Mouse (Mus musculus) brown adipose tissue, adult 24 weeks (tissue): ENCODE measurements around the gene Grip1. TPM values are rescaled to one million over a fixed set of nuclear protein-coding genes. Genes with fewer than 3 reads are reported as not detected.

Experiments
- H3K27ac ChIP-seq: fragments of 200-500 bp; replicated peaks from 2 replicates; pipeline ENCODE4 v1.5.1; 2012; ENCODE audit warnings: low read depth, mild to moderate bottlenecking, low read length
- H3K4me1 ChIP-seq: fragments of 200-500 bp; 2 replicates; pipeline ENCODE4 v1.6.1; 2012; ENCODE audit warnings: low read length, mixed read lengths; ENCODE audit not compliant: control insufficient read depth, insufficient read depth, insufficient read length
- H3K4me3 ChIP-seq: fragments of 200-500 bp; 2 replicates; pipeline ENCODE4 v1.5.1; 2012; ENCODE audit warnings: low read depth, mild to moderate bottlenecking, low read length, moderate library complexity; ENCODE audit not compliant: insufficient read depth
- polyA plus RNA-seq: library from polyadenylated mRNA; stranded (reverse); fragments of >200 nt; gene quantifications from 2 replicates; pipeline ENCODE4 v1.2.4, GENCODE M21; 2012; ENCODE audit not compliant: missing spikeins, insufficient read depth, insufficient read length

Grip1 gene
- polyA plus RNA-seq, 1 experiment, result not detected

- Histone ChIP-seq H3K27ac (no peak overlapping the region), H3K4me3 (no peak overlapping the region), H3K4me1 (no peaks in the 10 kb centered on the region)
These were observed 308.1 kb downstream of the Grip1 start for GRCm38 (mm10) chr10:119761451-119762367.

- no peaks in the 10 kb centered on the region for H3K4me1 ChIP-seq
- no peak overlapping the region for H3K27ac ChIP-seq
- H3K4me3 ChIP-seq, result no peak overlapping the region
These were observed 325.2 kb downstream of the Grip1 start for GRCm38 (mm10) chr10:119778871-119779270.

- Histone ChIP-seq H3K4me1 (no peaks in the 10 kb centered on the region), H3K4me3 (no peak overlapping the region), H3K27ac (no peak overlapping the region)
These were observed 326.0 kb downstream of the Grip1 start for GRCm38 (mm10) chr10:119779657-119780056.

GRCm38 (mm10) chr10:119790507-119790906, 336.9 kb downstream of the Grip1 start:
- H3K27ac ChIP-seq, result no peak overlapping the region
- H3K4me3 ChIP-seq, result no peak overlapping the region
- no peaks in the 10 kb centered on the region for H3K4me1 ChIP-seq

GRCm38 (mm10) chr10:119802421-119802820, 348.8 kb downstream of the Grip1 start:
- Histone ChIP-seq H3K4me3 (no peak overlapping the region), H3K27ac (no peak overlapping the region), H3K4me1 (no peaks in the 10 kb centered on the region)

GRCm38 (mm10) chr10:119803633-119804422, 350.2 kb downstream of the Grip1 start:
- H3K4me3 ChIP-seq, result no peak overlapping the region
- no peaks in the 10 kb centered on the region for H3K4me1 ChIP-seq

GRCm38 (mm10) chr10:119804423-119804814, 350.8 kb downstream of the Grip1 start:
- Histone ChIP-seq H3K4me1 (no peaks in the 10 kb centered on the region), H3K4me3 (no peak overlapping the region), H3K27ac (no peak overlapping the region)

More at GRCm38 (mm10) chr10:119803633-119804422, 350.2 kb downstream of the Grip1 start:
- no peak overlapping the region for H3K27ac ChIP-seq

GRCm38 (mm10) chr10:119805082-119805481, 351.5 kb downstream of the Grip1 start:
- Histone ChIP-seq H3K4me1 (no peaks in the 10 kb centered on the region), H3K27ac (no peak overlapping the region)

GRCm38 (mm10) chr10:119806151-119806550, 352.5 kb downstream of the Grip1 start:
- Histone ChIP-seq H3K4me1 (no peaks in the 10 kb centered on the region), H3K4me3 (no peak overlapping the region), H3K27ac (no peak overlapping the region)

More at GRCm38 (mm10) chr10:119805082-119805481, 351.5 kb downstream of the Grip1 start:
- no peak overlapping the region for H3K4me3 ChIP-seq

GRCm38 (mm10) chr10:119808384-119808783, 354.8 kb downstream of the Grip1 start:
- Histone ChIP-seq H3K4me3 (no peak overlapping the region), H3K4me1 (no peaks in the 10 kb centered on the region), H3K27ac (no peak overlapping the region)

GRCm38 (mm10) chr10:119814087-119814486, 360.5 kb downstream of the Grip1 start:
- Histone ChIP-seq H3K4me1 (no peaks in the 10 kb centered on the region), H3K27ac (no peak overlapping the region), H3K4me3 (no peak overlapping the region)

GRCm38 (mm10) chr10:119816001-119816400, 362.4 kb downstream of the Grip1 start:
- Histone ChIP-seq H3K4me1 (no peaks in the 10 kb centered on the region), H3K27ac (no peak overlapping the region), H3K4me3 (no peak overlapping the region)

GRCm38 (mm10) chr10:119818381-119818780, 364.8 kb downstream of the Grip1 start:
- Histone ChIP-seq H3K4me3 (no peak overlapping the region), H3K27ac (no peak overlapping the region), H3K4me1 (no peaks in the 10 kb centered on the region)

- no peak overlapping the region for H3K27ac ChIP-seq
- peak overlapping the region; percentile 41 for H3K4me3 ChIP-seq
- no peaks in the 10 kb centered on the region for H3K4me1 ChIP-seq
These were observed 365.6 kb downstream of the Grip1 start for GRCm38 (mm10) chr10:119819102-119819681.

- peak overlapping the region; percentile 41 for H3K4me3 ChIP-seq
- H3K27ac ChIP-seq, result no peak overlapping the region
- no peaks in the 10 kb centered on the region for H3K4me1 ChIP-seq
These were observed 366.1 kb downstream of the Grip1 start for GRCm38 (mm10) chr10:119819740-119820139.
